Mouse (Mus musculus) lung, embryonic 14.5 days (tissue): ENCODE data around the gene Blm. TPM values are rescaled to one million over a fixed set of nuclear protein-coding genes. Genes with fewer than 3 reads are reported as not detected.

Source experiments
- ATAC-seq: fragments of 200-750 bp; cut with Nextera tagmentation; 2 replicates; pipeline ENCODE4 v1.8.0; 2017; ENCODE audit warnings: mild to moderate bottlenecking, moderate TSS enrichment, moderate library complexity; ENCODE audit not compliant: insufficient read depth
- DNase-seq: peaks from one replicate; pipeline ENCODE4 v3.0.0-alpha.2; 2015
- H3K27ac ChIP-seq: fragments of 300-500 bp; sonication (generic); 2 replicates; pipeline ENCODE4 v1.5.1; 2014; ENCODE audit warnings: low read depth, mild to moderate bottlenecking, moderate library complexity
- H3K27me3 ChIP-seq: fragments of 300-500 bp; sonication (generic); 2 replicates; pipeline ENCODE4 v1.6.1; 2014; ENCODE audit warnings: low read length, control low read depth; ENCODE audit not compliant: insufficient read depth
- H3K36me3 ChIP-seq: fragments of 300-500 bp; sonication (generic); 2 replicates; pipeline ENCODE4 v1.6.1; 2014; ENCODE audit warnings: control low read depth; ENCODE audit not compliant: insufficient read depth
- H3K4me1 ChIP-seq: fragments of 300-500 bp; sonication (generic); 2 replicates; pipeline ENCODE4 v1.6.1; 2014; ENCODE audit warnings: antibody characterized with exemption, control low read depth; ENCODE audit not compliant: insufficient read depth
- H3K4me2 ChIP-seq: fragments of 300-500 bp; sonication (generic); 2 replicates; pipeline ENCODE4 v1.6.1; 2014; ENCODE audit warnings: mild to moderate bottlenecking
- H3K4me3 ChIP-seq: fragments of 300-500 bp; sonication (generic); 2 replicates; pipeline ENCODE4 v1.5.1; 2014; ENCODE audit warnings: low read depth, low read length
- H3K9ac ChIP-seq: fragments of 300-500 bp; sonication (generic); 2 replicates; pipeline ENCODE4 v1.6.1; 2014
- H3K9me3 ChIP-seq: fragments of 300-500 bp; sonication (generic); 2 replicates; pipeline ENCODE4 v1.6.1; 2016; ENCODE audit warnings: low read depth, low read length, control low read depth
- CTCF ChIP-seq: IDR thresholded peaks from 2 replicates; pipeline ENCODE4 v1.5.1; 2016; ENCODE audit warnings: antibody characterized with exemption, low read depth
- WGBS: fragments of 180-500 bp; shearing (Covaris S2); extraction: QIAGEN DNeasy Blood & Tissue Kit; methylation state at CpG from one replicate; pipeline ENCODE4 v1.1.7; 2014; 5-methylcytosine and 5-hydroxymethylcytosine counted together
- polyA plus RNA-seq: library from polyadenylated mRNA; unstranded; fragments of >200 nt; fragmentation: Nextera tagmentation; extraction: Ambion mirVana; gene quantifications from 2 replicates; pipeline ENCODE4 v1.2.1, GENCODE M21; 2014

Gene Blm
- polyA plus RNA-seq, 1 experiment from 2014 or later = 40.8 TPM

- WGBS = 60% methylated on average over 7 of the region's 7 CpGs
- DNase-seq = no peak
- Histone ChIP-seq H3K27ac (no peak overlapping the region), H3K4me3 (no peak overlapping the region), H3K9me3 (no peaks in the 10 kb centered on the region), H3K36me3 (no peaks in the 10 kb centered on the region), H3K4me2 (no peak overlapping the region), H3K4me1 (no peaks in the 10 kb centered on the region), H3K9ac (no peak overlapping the region), H3K27me3 (no peaks in the 10 kb centered on the region)
- TF ChIP-seq CTCF = no peak
- ATAC-seq = no peak
Measured at GRCm38 (mm10) chr7:80416969-80417368, 118.0 kb downstream of the Blm start.

- DNase-seq (no peak), ATAC-seq (no peak)
- Histone ChIP-seq H3K4me3 (no peak overlapping the region), H3K27me3 (no peaks in the 10 kb centered on the region), H3K9ac (no peak overlapping the region), H3K36me3 (no peaks in the 10 kb centered on the region), H3K9me3 (no peaks in the 10 kb centered on the region), H3K4me1 (no peaks in the 10 kb centered on the region), H3K27ac (no peak overlapping the region), H3K4me2 (no peak overlapping the region)
- WGBS = 64% methylated on average over 7 of the region's 7 CpGs
- no peak for TF ChIP-seq CTCF
Measured at GRCm38 (mm10) chr7:80414303-80414855, 120.5 kb downstream of the Blm start.

GRCm38 (mm10) chr7:80413512-80414302 lies 121.2 kb downstream of the Blm start:
- no peak for TF ChIP-seq CTCF
- no peak for ATAC-seq
- Histone ChIP-seq H3K4me2 (no peak overlapping the region), H3K9me3 (no peaks in the 10 kb centered on the region), H3K36me3 (no peaks in the 10 kb centered on the region), H3K4me1 (no peaks in the 10 kb centered on the region), H3K27me3 (no peaks in the 10 kb centered on the region), H3K4me3 (no peak overlapping the region), H3K27ac (no peak overlapping the region), H3K9ac (no peak overlapping the region)
- no peak for DNase-seq
- 70% methylated on average over 9 of the region's 9 CpGs for WGBS

- no peaks in the 10 kb centered on the region for H3K9me3 ChIP-seq
- H3K27ac ChIP-seq = no peak overlapping the region
- ATAC-seq (no peak), DNase-seq (no peak)
- no peak overlapping the region for H3K9ac ChIP-seq
- no peak overlapping the region for H3K4me2 ChIP-seq
- TF ChIP-seq CTCF = no peak
- no peaks in the 10 kb centered on the region for H3K36me3 ChIP-seq
- no peaks in the 10 kb centered on the region for H3K27me3 ChIP-seq
- no peaks in the 10 kb centered on the region for H3K4me1 ChIP-seq
- WGBS = 61% methylated on average over 5 of the region's 5 CpGs
- H3K4me3 ChIP-seq = no peak overlapping the region
Measured at GRCm38 (mm10) chr7:80412781-80413180, 122.1 kb downstream of the Blm start.

- DNase-seq (no peak), ATAC-seq (no peak)
- Histone ChIP-seq H3K9ac (no peak overlapping the region), H3K27ac (no peak overlapping the region), H3K27me3 (no peaks in the 10 kb centered on the region), H3K4me1 (no peaks in the 10 kb centered on the region), H3K4me3 (no peak overlapping the region), H3K36me3 (no peaks in the 10 kb centered on the region), H3K9me3 (no peaks in the 10 kb centered on the region), H3K4me2 (no peak overlapping the region)
- 73% methylated on average over 10 of the region's 10 CpGs for WGBS
- TF ChIP-seq CTCF = no peak
Measured at GRCm38 (mm10) chr7:80412279-80412678, 122.6 kb downstream of the Blm start.

- H3K4me1 ChIP-seq = no peaks in the 10 kb centered on the region
- ATAC-seq (no peak), DNase-seq (no peak)
- no peak for TF ChIP-seq CTCF
- no peaks in the 10 kb centered on the region for H3K36me3 ChIP-seq
- H3K9ac ChIP-seq = no peak overlapping the region
- no peaks in the 10 kb centered on the region for H3K27me3 ChIP-seq
- no peak overlapping the region for H3K4me3 ChIP-seq
- no peak overlapping the region for H3K4me2 ChIP-seq
- 79% methylated on average over 9 of the region's 9 CpGs for WGBS
- H3K27ac ChIP-seq = no peak overlapping the region
- H3K9me3 ChIP-seq = no peaks in the 10 kb centered on the region
Measured at GRCm38 (mm10) chr7:80410380-80410779, 124.5 kb downstream of the Blm start.

- H3K4me2 ChIP-seq = no peak overlapping the region
- no peak for TF ChIP-seq CTCF
- no peak overlapping the region for H3K27ac ChIP-seq
- DNase-seq (peak; percentile 18), ATAC-seq (no peak)
- no peaks in the 10 kb centered on the region for H3K36me3 ChIP-seq
- no peaks in the 10 kb centered on the region for H3K9me3 ChIP-seq
- H3K4me3 ChIP-seq = no peak overlapping the region
- peaks cover 7% of the 10 kb centered on the region; the same call in 1 of the 2 replicates for H3K4me1 ChIP-seq
- H3K27me3 ChIP-seq = no peaks in the 10 kb centered on the region
- no peak overlapping the region for H3K9ac ChIP-seq
- 57% methylated on average over 9 of the region's 9 CpGs for WGBS
Measured at GRCm38 (mm10) chr7:80407712-80408111, 127.2 kb downstream of the Blm start.
